Mouse (Mus musculus): ENCODE measurements around the gene Gimap9.

- TF ChIP-seq POLR2A (IDR thresholded peaks at IDR 0.05; ENCODE audit: borderline replicate concordance, insufficient read depth, low read length): peak; percentile 35; the same call in 1 of the 2 replicates
- TF ChIP-seq CTCF (IDR thresholded peaks at IDR 0.05; ENCODE audit: borderline replicate concordance, insufficient read depth, low read depth, low read length): no peak
These were observed 48.9 kb upstream of the Gimap9 start for GRCm38 (mm10) chr6:48626984-48627383.

Measured in cerebellum, adult 2 months (tissue).